Mouse (Mus musculus) CD4-positive, CD25-positive, alpha-beta regulatory T cell, adult 4 months (primary cell): ENCODE data around the gene Hnrnpa3. TPM values are rescaled to one million over a fixed set of nuclear protein-coding genes. Genes with fewer than 3 reads are reported as not detected.
"Not testable (repeated sequence)": the region's sequence is repeated elsewhere in the genome, so short reads cannot be mapped to it uniquely, and the experiment has no call there.

Experiments
- ATAC-seq: one replicate; pipeline ENCODE4 v1.8.0; 2017
- polyA plus RNA-seq, 2 experiments: library from polyadenylated mRNA; unstranded; fragments of 100-300 nt; shearing (Covaris generic); gene quantifications; one replicate each; pipeline ENCODE4 v1.2.1; 2017

The Hnrnpa3 gene
- polyA plus RNA-seq, 2 experiments from 2014 or later, result 113 to 198 TPM

DNA sequence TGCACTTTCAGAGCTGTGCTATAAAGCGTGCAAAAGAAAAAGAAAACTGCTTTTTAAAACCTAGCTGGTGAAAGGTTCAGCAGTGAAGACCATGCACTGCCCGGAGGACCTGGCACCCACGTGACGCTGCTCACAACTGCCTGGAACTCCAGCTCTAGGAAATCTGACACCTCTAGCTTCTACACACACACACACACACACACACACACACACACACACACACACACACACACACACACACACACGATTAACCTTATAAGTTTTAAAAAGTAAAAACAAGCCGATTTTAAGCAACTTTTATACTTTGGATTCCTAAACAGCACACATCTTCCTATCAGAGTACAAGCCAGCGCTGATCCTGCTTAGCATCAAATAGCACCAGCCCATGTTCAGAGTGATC lies 22.4 kb downstream of the Hnrnpa3 start:
- ATAC-seq, result no peak

DNA sequence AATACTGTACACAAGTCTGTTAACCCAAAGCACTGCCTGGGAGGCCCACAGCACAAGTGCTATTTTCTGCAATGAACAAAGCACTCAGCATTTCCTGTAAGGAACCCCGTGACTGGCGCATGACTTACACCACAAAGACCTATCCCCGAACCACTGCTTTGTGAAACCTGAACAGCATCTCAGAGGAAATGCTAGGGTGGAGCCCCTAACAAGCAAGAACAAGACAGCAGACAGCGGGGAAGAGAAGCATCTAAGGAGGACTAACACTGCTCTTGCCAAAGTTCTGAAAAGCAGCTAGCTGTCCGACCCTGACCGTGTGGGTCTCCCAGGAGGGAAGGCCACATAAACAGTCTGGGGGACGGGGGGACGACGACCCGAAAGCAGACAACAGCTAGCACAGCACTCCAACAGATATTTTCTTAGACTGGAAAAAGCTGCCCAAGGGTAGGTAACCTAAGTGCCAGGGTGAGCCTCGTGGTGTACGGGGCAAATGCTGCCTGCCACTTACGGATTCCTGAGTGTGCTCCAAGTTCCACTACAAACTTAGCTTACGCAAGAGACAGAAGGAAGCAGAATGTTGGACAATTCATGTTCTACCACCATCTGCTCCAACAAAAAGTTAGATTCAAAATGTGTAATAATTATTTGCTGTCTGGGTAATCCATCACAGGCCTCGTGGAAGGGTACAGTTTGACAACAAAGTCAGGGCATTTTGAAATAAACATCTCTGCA lies 24.1 kb downstream of the Hnrnpa3 start:
- peak; percentile 98 for ATAC-seq

DNA sequence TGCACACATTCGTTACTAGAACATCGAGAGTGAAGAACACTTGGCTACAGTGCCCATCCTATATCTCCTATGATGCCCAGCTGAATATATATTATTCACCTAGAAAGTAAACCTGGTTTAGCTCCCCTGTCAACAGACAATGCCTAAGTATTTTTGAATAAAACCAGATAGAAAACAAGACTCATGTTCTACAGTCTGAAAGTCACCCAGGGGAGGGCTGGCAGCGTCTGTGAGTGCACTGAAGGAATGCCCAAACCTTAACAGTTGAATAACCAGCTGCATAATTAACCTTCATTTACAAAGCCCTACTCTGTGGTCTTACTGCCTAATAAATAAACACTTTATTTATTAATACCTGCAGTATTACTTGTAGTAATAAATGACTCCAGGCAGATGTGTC lies 25.5 kb downstream of the Hnrnpa3 start:
- no peak for ATAC-seq

DNA sequence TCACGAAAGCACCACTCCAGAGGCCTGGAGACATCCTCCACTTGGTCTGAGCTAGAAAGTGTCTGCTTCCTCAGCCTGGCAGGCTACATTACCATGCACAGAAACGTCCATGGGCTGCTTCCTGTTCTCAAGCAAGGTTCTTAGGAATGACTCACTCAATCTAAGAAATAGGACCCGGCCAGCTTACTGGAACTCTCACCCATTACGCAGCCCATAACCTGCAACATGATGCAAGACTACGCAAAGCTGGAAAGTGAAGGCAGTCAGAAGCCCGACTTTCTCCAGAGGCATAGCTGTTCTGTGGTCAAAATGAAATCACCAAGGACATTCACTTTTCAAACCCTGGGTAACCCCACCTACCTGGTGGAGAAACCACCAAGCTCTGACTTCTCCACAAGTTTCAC lies 26.4 kb downstream of the Hnrnpa3 start:
- ATAC-seq, result peak; percentile 19

DNA sequence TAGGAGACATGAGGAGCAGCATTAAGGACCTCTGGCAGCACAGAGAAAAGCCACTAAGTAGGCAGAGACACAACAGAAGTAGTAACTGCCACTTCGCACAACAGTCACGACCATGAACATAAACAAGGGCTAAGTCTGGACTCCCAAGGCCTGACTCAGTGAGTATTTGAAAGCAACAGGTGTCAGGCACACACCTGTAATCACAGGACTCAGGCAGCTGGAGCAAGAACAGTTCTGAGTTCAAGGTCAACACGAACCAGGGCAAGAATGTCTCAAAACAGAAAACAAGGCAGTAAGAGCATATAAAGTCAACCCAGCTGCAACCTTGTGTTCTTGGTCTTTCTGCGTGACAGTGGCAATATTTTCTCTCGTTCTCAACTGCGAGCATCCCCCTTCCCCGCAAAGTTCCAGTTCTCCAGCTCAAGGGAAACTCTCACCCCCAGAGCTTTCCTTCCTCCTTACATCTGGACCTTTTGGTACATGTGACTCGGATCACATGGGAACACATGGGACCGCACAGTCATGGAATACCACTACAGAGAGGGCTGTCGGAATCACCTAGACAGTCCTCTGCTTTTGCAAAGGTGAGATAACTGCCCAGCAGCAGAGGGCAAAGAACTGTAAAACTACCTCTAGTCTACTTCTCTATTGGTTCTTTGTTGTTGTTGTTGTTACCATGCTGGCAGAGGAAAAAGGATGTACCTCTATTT lies 28.1 kb downstream of the Hnrnpa3 start:
- ATAC-seq, result no peak

DNA sequence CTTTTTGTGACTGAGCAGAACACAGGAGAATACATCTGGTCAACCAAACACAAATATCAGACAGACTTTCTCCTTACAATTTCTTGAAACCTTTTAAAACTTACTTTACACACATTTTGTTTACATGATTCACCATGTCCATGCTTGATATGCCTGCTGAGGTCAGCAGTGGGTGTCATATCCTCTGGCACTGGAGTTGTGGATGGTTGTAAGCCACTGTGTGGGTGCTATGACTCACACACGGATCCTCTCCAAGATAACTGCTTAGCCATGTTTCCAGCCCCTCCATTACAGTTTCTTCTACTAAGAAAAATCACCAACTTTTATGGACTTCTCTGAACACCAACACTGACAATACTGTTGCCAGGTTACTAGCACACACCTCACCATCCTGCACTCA lies 29.8 kb downstream of the Hnrnpa3 start:
- no peak for ATAC-seq

DNA sequence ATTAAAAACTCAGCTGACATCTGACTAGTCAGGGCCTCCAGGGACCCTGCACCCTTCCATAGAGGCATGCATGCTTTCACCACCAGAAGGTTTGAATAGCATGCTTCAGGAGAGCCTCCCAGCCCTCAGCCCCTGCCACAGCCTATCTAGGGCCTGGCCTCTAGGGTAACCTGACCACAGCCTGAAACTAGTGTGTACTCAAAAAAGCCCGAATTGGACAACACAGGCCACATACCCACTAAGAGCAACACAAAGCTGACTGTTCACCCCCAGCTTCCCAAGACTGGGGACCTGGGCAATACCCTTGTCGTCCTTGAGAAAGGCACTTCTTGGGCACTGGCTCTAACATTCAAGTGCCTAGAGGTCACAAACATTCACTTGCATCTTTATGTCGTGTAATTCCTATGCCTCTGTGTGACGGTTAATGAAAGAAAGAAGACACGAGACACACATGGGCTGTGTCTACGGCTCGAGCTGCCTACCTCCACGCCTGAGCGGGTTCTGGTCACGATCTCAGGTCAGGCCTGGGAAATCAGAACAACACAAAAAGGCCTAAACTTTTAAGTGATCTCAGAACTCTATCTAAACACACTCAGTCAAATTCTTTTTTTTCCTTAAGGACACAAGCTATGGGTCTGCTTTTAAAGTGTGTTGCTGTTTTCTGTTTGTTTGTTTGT lies 30.6 kb downstream of the Hnrnpa3 start:
- no peak for ATAC-seq

DNA sequence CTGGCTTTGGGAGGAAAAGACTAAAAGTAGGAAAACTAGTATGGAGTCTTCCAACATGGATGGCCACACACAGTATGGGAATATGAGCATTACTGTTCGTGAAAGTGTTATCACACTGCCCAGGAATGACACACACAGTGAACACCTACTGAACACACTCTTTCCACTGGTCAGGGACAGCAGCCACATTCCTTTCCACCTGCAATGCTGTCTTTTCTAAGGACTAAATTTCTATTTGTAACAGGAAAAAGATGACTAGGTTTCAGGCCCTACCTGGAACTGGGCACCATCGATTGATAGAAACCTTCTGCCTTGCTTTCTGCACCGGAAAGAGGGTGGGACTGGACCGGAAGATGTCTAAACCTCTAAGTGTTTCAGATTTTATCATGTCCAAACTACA lies 31.6 kb downstream of the Hnrnpa3 start:
- peak; percentile 21 for ATAC-seq

DNA sequence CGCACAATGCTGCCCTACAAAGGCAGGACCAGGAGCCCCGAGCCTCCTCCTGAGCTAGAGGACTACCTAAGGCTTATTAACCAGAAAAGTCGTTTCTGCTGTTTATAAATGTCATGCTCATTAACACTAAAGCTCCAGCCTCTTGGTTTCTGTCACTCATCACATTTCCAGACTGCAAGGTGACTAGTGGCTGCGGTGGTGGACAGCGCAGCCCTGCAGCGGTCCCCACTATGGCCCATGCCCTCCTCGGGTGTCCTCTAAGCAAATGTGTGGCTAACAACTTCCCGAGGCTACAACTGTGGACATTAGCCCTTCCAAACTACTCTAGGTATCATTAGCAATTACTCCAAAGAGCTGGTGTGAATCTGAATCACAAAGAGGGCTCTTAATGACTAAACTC lies 32.3 kb downstream of the Hnrnpa3 start:
- ATAC-seq, result no peak

DNA sequence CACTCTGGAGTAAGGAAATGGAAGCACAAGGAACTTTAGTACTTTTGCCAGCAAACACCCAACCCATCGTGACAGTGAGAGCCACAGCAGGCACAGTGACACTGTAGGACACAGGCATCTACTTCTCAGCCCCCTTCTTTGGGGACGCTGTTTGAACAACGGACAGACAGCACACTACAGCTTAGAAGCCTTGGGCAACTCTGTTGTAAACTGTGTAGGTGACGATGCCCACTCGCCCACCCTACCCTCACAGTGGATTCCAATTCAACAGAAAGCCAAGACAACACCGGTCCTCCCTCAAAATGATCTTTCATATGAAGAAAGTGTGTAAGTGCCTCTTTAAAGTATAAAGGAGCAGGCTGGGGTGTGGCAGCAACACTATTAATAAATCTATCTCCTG lies 33.3 kb downstream of the Hnrnpa3 start:
- ATAC-seq, result no peak

DNA sequence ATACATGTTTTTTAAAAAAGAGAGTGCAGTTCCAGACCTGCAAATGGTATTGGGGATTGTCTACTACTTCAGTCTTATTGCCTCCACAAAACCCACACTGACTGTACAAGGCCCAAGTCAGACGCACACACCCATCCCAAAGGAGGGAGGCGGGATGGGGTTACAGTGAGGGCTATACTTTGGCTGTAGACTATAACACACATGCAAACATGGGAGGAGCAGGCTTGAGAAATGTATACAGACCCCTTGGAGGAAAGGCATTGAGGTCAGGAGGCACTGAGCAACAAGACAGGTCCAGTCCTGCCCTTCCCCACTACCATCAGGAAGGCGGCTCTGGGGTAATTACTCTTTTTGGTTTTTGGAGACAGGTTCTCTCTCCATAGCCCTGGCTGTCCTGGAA lies 35.9 kb downstream of the Hnrnpa3 start:
- not testable (repeated sequence) for ATAC-seq

DNA sequence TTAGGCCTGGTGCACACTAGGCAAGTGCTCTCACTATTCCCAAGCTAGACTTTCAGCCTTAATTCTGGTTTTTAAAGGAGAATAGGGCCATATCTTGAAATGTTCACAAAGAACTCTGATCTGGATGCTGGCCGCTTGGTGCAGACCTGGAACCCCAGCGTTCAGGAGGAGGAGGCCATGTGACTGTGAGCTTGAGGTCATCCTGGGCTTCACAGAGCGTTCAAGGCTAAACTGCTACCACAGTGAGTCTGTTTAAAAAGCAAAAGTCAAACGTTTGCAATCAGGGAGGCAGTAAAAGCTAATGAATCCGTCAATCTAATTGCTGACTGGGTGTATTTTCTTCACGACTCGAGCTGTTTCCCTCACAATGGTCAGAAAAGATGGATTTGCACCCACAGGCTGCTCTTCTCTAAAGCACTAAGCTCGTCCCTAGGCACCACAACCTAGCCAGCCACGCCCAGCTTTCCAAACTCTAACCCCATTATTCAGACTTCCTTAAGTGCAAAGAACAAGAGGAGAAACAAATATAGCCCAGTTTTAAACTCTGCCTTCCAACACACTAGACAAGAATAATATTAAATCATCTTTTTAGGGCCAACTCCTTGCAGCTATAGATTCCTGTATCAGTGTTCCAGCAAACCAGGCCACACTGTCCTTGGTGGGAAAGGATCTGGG lies 36.8 kb downstream of the Hnrnpa3 start:
- ATAC-seq, result no peak

DNA sequence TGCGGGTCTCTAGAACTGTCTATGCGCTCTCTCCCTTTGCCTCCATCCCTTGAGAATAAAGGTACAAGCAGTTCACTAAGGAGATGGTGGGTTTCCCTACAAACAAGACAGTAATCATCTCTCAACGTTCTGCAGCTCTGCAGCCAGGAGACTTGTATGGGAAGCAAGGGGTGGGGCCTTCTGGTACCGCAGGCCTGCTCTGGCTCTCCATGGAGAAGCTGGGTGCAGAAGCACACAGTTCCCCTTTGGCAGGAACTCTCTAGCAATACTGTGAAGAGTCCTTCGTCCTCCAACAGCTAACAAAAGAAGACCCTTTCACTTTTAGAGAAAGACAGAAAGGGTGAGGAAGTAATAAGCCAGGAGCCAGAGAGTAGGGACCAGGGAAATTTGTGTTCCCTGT lies 37.3 kb downstream of the Hnrnpa3 start:
- no peak for ATAC-seq

DNA sequence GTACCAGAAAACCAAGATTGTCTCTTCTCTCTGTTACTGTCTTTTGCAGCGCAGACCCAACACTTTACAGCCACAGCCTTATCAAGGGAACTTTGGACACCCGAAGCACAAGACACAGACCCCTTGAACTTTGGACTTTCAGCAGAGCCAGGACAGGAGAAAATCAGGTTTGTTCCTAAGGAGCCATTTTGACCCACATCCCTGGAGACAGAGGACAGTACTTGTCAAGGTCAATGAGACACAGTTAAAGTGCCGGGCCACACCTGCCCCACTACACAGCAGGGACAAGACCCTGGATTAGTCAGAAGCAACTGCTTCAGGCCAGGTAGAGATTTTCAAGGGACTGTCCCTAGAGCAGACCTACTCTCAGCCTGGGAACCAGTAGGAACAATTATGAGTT lies 38.2 kb downstream of the Hnrnpa3 start:
- peak; percentile 21 for ATAC-seq

DNA sequence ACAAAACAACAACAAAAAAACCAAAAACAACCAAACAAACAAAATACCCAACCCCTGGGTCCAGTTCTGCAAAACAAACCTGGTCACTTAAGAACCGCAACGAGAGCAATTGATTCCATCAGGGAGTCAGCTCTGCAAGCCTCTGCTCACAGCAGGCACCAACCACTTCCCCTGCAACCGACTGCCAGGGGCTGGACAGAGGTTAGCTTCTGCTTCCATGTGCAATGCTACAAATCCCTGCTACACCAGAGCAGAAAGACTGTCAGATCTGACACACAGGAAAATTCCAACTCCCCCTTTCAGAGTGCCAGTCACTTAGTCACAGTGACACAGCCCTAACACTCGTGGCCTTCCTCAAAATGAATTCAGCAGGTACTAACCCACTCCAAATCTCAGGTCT lies 38.9 kb downstream of the Hnrnpa3 start:
- ATAC-seq, result no peak

DNA sequence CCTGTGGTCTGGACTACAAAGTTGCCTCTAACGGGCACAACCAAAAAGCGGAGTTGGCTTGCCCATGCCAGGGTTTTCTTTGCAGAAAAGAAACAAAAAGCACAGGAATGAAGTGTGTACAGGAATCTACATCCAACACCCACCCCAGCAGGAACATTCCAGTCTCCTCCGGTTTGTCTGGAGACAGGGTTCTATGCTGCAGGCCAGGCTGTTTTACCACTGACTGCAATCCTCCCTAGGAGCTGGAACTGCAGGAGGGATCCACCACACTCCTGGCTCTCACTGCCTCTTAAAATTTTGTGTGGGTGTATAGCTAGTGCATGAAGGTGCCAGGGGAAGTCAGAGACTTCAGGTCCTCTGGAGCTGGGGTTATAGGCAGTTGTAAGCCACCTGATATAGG lies 39.8 kb downstream of the Hnrnpa3 start:
- ATAC-seq, result no peak

DNA sequence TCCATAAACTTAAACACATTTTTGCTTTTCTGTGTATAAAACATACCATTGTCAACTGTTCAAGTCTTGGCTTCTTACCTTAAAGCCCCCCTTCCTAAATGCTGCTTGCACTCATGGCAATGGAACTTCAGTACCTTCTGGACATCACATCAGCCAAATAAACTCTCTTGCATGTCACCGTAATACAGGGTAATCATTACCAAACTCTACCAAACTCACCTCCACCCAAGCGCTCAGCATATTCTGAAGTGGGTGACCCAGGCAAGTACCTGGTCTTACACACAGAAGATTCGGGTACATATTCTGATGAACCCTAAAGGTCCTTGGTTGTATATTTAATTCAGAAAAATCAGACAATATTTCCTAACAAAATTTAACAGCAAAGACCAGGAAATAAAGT lies 41.5 kb downstream of the Hnrnpa3 start:
- no peak for ATAC-seq

DNA sequence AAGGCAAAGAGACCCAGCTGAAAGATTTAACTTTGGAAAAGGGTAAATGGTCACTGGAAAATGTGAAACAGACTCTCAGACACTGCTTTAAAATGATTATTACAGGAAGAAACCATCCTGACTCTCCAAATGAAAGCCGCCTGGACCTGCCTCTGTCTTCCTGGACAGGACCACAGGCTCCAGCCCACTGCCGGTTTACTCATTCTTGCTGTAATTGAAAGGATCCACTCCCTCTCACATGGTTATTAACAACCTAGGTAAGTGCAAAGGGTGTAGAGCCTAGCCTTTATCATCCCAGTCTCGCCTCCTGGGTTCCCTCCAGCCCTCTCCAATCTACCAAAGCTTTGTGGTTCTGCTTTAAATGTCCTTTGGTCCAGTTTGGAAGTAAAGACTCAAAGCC lies 42.1 kb downstream of the Hnrnpa3 start:
- no peak for ATAC-seq

DNA sequence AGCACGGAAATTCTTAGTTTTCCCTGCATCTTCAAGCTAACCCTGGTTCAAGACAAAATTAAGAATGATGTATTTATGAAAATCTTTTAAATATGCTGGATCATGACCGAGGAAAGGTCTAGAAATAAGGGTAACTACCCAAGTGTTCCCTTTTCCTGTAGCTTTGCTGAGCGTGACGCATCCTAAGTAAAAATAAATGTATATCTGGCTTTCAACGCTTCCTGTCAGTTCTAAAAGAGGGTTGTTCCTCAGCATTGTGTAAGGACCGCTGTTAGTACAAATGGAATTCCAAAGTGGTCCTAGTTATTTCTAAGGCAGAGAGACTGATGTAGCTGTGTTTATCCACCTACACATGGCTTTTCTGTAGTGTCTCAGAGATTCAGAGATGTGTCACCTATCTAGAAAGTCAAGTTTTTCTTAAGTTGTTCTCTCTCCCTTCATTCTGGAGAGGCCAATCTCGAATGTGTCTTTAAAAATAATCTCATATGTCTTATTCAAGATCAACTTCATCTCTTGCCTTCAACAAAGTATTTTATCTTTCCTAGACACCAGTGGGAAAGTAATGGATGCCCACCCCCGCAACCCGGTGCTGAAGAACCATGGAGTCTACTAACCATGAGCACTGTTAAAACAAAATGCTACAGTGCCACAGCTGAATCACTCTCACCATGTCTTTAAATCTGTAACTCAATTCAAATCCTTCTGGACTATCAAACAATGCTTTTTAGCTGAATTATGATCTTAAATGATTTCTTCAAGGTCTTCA lies 42.9 kb downstream of the Hnrnpa3 start:
- no peak for ATAC-seq

DNA sequence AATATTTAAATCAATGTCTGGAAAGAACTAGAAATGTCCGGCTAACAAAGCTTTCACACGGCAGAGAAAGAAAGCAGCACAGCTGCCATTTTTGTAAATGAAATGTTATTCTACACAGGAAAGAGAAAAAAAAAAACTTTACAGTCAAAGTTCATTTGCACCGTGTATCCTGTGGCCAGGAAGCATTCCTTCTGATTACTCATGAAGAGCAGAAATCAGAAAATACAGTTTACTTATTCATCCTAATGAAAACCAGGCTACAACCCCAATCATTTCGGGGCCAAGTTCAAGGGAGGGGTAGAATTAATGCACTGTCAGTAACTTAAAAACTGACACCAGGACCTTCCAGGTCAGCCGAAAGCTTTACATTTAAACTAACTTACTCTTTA lies 43.5 kb downstream of the Hnrnpa3 start:
- no peak for ATAC-seq

DNA sequence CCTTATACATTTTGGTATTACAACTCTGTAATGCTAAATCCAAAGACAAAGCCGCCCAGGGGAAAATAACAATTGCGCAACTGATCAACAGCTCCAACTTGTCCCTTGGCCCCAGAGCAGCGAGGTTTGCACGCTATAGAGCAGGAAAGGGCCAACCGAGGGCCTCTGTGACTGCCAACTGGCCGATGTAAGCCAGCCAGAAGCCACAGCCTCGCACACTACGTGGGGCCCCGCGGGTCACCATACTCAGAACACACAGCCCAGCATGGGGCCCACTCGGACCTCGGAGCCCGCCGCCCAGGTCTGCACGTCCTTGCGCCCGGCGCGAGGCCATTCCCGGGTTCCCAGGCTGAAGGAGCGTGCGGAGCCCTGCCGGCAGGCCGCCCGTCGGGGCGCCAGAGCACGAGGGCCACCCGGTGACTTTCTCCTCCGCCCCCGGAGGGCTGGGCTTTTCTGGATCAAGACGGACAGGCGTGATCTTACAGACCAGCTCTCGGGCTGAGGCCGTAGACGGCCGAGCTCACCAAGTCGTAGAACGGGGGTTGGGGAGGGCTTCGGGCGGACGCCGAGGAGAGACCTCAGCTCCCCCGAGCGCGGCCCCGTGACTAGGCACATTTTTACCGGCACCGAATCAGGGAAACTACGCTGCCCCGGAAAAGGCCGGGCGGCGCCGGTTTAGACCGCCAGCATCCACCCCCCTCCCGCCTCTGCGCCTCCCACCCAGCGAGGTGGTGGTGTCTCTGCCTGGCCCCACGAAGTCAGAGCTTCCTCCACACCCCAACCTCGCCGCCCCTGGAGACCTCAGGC lies 44.5 kb downstream of the Hnrnpa3 start:
- ATAC-seq, result peak; percentile 69
